Mouse (Mus musculus): ENCODE measurements around the gene Fryl.

- TF ChIP-seq CTCF (IDR thresholded peaks at IDR 0.05; ENCODE audit: insufficient read depth, low read length) (no peak), POLR2A (IDR thresholded peaks at IDR 0.05; ENCODE audit: borderline replicate concordance, extremely low read depth, low read depth, low read length) (no peak)
These were observed 174.9 kb downstream of the Fryl start for GRCm38 (mm10) chr5:73081496-73081895.
